Mouse (Mus musculus) urinary bladder, postnatal 14 days (tissue): ENCODE results near the gene Rps6ka1.
A peak's percentile ranks its signal among the peaks of the same experiment; 100 is the strongest.
"Not testable (repeated sequence)": the region's sequence is repeated elsewhere in the genome, so short reads cannot be mapped to it uniquely, and the experiment has no call there.

Experiments
- DNase-seq: peaks from one replicate; pipeline ENCODE4 v3.0.0; 2021; ENCODE audit warnings: low spot score

The Rps6ka1 gene

GRCm38 (mm10) chr4:133863795-133864379, 23.7 kb downstream of the Rps6ka1 start:
- no peak for DNase-seq

- no peak for DNase-seq
Observed at GRCm38 (mm10) chr4:133857527-133857926, 30.1 kb downstream of the Rps6ka1 start.

DNA sequence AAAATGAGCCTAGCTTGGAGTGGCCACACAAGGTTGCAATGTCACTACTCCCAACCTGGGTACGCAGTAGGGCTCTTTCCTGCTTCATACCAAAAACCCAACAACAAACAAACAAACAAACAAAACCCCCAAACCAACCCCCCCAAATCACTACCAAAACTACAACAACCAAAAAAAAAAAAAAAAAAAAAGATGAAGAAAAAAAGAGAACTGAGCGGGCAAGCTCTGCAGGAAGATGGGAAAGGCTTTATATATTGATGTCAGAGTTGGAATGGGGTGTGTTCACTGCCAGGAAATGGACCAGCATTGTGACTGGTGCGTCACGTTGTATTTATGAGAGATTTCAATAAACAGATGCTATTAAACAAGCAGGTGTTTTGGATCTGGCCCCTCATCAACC, 33.0 kb downstream of the Rps6ka1 start:
- DNase-seq = no peak

DNA sequence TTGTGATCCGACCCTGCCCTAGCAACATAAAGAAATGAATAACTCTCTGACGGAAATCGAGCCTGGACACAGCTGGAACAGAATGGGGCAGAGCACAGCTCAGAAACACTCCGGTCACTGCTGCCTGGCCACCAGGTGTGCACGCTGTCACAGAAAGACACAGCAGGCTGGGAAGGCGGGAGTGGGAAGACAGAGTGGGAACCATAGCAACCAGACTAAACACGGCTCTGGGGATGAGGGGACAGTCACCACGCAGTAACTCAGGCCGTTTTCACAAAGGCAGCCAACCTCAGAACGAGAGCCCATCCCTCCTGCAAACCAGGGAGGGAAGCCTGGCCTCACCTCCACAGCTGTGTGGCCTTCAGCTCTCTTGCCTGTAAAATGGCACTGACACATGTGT, 34.0 kb downstream of the Rps6ka1 start:
- no peak for DNase-seq

DNA sequence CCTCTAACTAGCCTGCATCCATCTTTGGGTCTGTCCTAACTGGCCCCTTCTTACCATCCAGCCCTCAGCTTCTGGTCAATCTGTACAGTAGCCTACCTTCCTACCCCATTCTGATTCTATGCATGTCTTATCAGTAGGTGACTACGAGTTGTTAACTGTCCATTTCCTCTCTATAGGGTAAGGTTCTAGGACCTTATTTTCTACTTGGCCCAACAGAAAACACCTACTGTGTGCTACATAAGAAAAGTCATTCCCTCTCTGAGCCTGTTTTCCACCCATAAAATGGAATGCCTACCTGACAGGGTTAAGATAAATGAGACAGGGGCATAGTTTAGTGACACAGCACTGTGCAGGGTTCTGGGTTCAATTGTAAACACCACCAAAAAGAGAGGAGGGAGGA, 41.0 kb downstream of the Rps6ka1 start:
- no peak for DNase-seq

- no peak for DNase-seq
Observed at GRCm38 (mm10) chr4:133845060-133845459, 42.5 kb downstream of the Rps6ka1 start.

GRCm38 (mm10) chr4:133844209-133844841, 43.3 kb downstream of the Rps6ka1 start:
- no peak for DNase-seq

- no peak for DNase-seq
Observed at GRCm38 (mm10) chr4:133842992-133843737, 44.4 kb downstream of the Rps6ka1 start.

DNA sequence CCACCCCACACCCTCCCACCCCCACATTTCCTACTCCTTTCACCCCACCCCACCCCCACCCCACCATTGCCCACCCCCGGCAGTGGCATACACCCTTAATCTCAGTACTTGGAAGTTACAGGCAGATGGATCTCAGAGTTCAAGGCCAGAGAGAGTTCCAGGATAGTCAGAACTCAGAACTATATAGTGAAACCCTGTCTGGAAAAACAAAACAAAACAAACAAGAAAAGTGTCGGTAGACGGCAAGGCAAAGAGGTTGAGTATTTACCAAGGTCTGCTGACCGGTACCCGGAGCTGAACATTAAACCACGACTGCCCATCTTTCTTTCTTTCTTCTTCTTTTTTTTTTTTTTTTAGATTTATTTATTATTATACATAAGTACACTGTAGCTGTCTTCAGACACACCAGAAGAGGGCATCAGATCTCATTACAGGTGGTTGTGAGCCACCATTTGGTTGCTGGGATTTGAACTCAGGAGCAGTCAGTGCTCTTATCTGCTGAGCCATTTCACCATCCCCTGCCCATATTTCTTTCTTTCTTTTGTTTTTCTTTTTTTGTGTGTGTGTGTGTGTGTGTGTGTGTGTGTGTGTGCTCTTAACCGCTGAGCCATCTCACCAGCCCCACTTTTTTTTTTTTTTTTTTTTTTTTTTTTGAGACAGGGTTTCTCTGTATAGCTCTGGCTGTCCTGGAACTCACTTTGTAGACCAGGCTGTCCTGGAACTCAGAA, 45.7 kb downstream of the Rps6ka1 start:
- DNase-seq = not testable (repeated sequence)

DNA sequence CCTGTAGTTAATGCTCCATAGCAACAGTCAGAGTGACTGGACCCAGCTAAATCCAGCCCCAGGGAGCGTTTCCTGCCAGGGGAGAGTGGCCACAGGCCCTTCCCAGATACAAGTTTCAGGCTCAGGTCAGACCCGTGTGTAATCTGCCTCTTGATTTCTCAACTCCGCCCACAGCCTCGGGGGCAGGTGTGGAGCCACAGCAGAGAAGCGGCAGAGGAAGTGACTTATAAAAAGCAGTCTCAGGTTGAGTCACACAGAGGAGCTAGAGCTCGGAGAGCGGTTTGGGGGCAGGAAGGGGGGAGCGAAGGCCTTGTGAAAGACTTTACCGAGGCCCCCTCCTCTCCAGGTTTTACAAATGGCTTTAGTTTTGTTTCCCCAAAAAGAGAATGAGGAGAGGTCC, 46.6 kb downstream of the Rps6ka1 start:
- DNase-seq = peak; percentile 62

- DNase-seq = no peak
Observed at GRCm38 (mm10) chr4:133840501-133840900, 47.1 kb downstream of the Rps6ka1 start.

DNA sequence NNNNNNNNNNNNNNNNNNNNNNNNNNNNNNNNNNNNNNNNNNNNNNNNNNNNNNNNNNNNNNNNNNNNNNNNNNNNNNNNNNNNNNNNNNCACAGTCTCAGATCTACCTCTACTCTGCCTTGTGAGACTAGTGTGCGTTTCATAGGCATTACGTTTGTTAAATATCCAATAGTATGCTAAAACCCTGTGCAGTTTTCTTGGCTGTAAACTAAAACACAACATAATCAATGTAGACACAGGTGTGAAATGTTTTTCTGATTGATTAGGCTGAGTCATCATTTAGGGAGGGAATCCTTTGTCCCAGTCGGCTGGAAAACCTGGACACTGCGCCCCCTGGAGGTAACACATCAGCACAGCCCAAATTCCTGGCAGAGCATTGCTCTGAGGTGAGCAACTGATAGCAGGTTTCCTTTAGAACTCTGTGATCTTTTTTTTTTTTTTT, 48.2 kb downstream of the Rps6ka1 start:
- DNase-seq = peak; percentile 23

GRCm38 (mm10) chr4:133836575-133836974, 51.0 kb downstream of the Rps6ka1 start:
- DNase-seq = peak; percentile 39

- DNase-seq = no peak
Observed at GRCm38 (mm10) chr4:133835211-133835610, 52.4 kb downstream of the Rps6ka1 start.

- peak; percentile 62 for DNase-seq
Observed at GRCm38 (mm10) chr4:133832945-133833874, 54.4 kb downstream of the Rps6ka1 start.

DNA sequence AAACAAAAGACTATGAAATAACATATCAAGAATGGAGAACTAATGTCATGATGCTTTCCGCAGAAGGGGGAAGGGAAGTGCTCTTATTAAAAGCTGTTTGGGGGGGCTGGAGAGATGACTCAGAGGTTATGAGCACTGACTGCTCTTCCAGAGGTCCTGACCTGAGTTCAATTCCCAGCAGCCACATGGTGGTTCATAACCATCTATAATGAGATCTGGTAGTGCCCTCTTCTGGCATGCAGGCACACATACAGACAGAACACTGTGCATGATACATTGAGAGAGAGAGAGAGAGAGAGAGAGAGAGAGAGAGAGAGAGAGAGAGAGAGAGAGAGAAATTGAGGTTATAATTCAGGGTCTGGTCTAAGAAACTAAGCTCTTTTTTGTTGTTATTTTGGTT, 57.1 kb downstream of the Rps6ka1 start:
- DNase-seq = no peak

GRCm38 (mm10) chr4:133829281-133830070, 58.1 kb downstream of the Rps6ka1 start:
- DNase-seq = peak; percentile 76

GRCm38 (mm10) chr4:133827887-133828794, 59.5 kb downstream of the Rps6ka1 start:
- DNase-seq = peak; percentile 29

DNA sequence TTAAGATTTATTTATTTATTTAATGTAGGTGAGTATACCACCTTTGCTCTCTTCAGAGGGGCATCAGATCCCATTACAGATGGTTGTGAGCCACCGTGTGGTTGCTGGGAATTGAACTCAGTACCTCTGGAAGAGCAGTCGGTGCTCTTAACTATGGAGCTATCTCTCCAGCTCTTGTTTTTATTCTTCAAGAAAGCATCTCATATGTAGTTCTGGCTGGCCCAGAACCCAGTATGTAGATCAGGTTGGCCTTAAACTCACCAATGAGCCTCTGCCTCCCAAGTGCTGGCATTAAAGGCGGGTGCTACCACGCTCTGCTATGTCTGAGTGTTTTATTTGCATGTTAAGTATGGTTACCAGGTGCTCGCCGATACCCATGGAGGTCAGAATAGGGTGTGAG, 60.2 kb downstream of the Rps6ka1 start:
- DNase-seq = no peak

GRCm38 (mm10) chr4:133825731-133826130, 61.9 kb downstream of the Rps6ka1 start:
- DNase-seq = no peak
